Mouse (Mus musculus) limb, embryonic 12.5 days (tissue): ENCODE measurements around the gene Sprn. TPM values are rescaled to one million over a fixed set of nuclear protein-coding genes. Genes with fewer than 3 reads are reported as not detected.

ENCODE experiments used
- ATAC-seq: fragments of 200-750 bp; cut with Nextera tagmentation; 2 replicates; pipeline ENCODE4 v1.8.0; 2017; ENCODE audit warnings: low read depth, moderate TSS enrichment; ENCODE audit not compliant: insufficient number of reproducible peaks, insufficient read depth, low FRiP score, low TSS enrichment
- H3K27ac ChIP-seq: fragments of 300-500 bp; sonication (generic); 2 replicates; pipeline ENCODE4 v1.5.1; 2016; ENCODE audit warnings: mild to moderate bottlenecking, moderate library complexity
- H3K27me3 ChIP-seq: fragments of 300-500 bp; sonication (generic); 2 replicates; pipeline ENCODE4 v1.6.1; 2016; ENCODE audit warnings: mild to moderate bottlenecking, moderate library complexity
- H3K36me3 ChIP-seq: fragments of 300-500 bp; sonication (generic); 2 replicates; pipeline ENCODE4 v1.6.1; 2016; ENCODE audit warnings: mild to moderate bottlenecking, moderate library complexity
- H3K4me1 ChIP-seq: fragments of 300-500 bp; sonication (generic); replicated peaks from 2 replicates; pipeline ENCODE4 v1.6.1; 2016
- H3K4me2 ChIP-seq: fragments of 300-500 bp; sonication (generic); 2 replicates; pipeline ENCODE4 v1.6.1; 2016; ENCODE audit warnings: mild to moderate bottlenecking, moderate library complexity
- H3K4me3 ChIP-seq: fragments of 300-500 bp; sonication (generic); replicated peaks from 2 replicates; pipeline ENCODE4 v1.5.1; 2016; ENCODE audit warnings: mild to moderate bottlenecking
- H3K9ac ChIP-seq: fragments of 300-500 bp; sonication (generic); replicated peaks from 2 replicates; pipeline ENCODE4 v1.6.1; 2016; ENCODE audit warnings: mild to moderate bottlenecking, moderate library complexity
- H3K9me3 ChIP-seq: fragments of 300-500 bp; sonication (generic); 2 replicates; pipeline ENCODE4 v1.6.1; 2016; ENCODE audit warnings: mild to moderate bottlenecking, moderate library complexity
- WGBS: fragments of 180-500 bp; shearing (Covaris S2); methylation state at CpG from one replicate; pipeline ENCODE4 v1.1.7; 2016; 5-methylcytosine and 5-hydroxymethylcytosine counted together
- polyA plus RNA-seq: library from polyadenylated mRNA; unstranded; fragments of >200 nt; fragmentation: Nextera tagmentation; extraction: Ambion mirVana; gene quantifications from 2 replicates; pipeline ENCODE4 v1.2.1, GENCODE M21; 2016

The Sprn gene
- polyA plus RNA-seq, 1 experiment from 2014 or later: 0.14 TPM

GRCm38 (mm10) chr7:140124382-140124781 is 30.3 kb downstream of the Sprn start:
- WGBS: 98% methylated on average over 1 of the region's 1 CpGs
- H3K4me2 ChIP-seq: no peak overlapping the region
- H3K36me3 ChIP-seq: peaks cover 4% of the 10 kb centered on the region; the same call in 1 of the 2 replicates
- no peak overlapping the region for H3K4me3 ChIP-seq
- H3K9me3 ChIP-seq: no peaks in the 10 kb centered on the region
- no peak overlapping the region for H3K27ac ChIP-seq
- no peak overlapping the region for H3K9ac ChIP-seq
- H3K4me1 ChIP-seq: peaks cover 9% of the 10 kb centered on the region; the same call in 1 of the 2 replicates
- ATAC-seq: no peak
- no peaks in the 10 kb centered on the region for H3K27me3 ChIP-seq

- H3K27me3 ChIP-seq: no peaks in the 10 kb centered on the region
- H3K4me2 ChIP-seq: no peak overlapping the region
- peaks cover 9% of the 10 kb centered on the region; the same call in 1 of the 2 replicates for H3K4me1 ChIP-seq
- no peak for ATAC-seq
- no peak overlapping the region for H3K27ac ChIP-seq
- H3K9me3 ChIP-seq: no peaks in the 10 kb centered on the region
- H3K9ac ChIP-seq: no peak overlapping the region
- H3K36me3 ChIP-seq: no peaks in the 10 kb centered on the region
- 39% methylated on average over 4 of the region's 4 CpGs for WGBS
- no peak overlapping the region for H3K4me3 ChIP-seq
These were observed 31.9 kb downstream of the Sprn start for GRCm38 (mm10) chr7:140122765-140123164.

GRCm38 (mm10) chr7:140121338-140121910 is 33.3 kb downstream of the Sprn start:
- ATAC-seq: no peak
- WGBS: 78% methylated on average over 13 of the region's 13 CpGs
- no peak overlapping the region for H3K27ac ChIP-seq

GRCm38 (mm10) chr7:140120484-140120883 is 34.2 kb downstream of the Sprn start:
- 84% methylated on average over 2 of the region's 2 CpGs for WGBS
- ATAC-seq: no peak

More at GRCm38 (mm10) chr7:140121338-140121910, 33.3 kb downstream of the Sprn start:
- Histone ChIP-seq H3K9me3 (no peaks in the 10 kb centered on the region), H3K36me3 (no peaks in the 10 kb centered on the region), H3K4me1 (0 out of 2 replicates have a peak, but pooled peaks cover 3% of the 10 kb centered on the region), H3K4me2 (no peak overlapping the region), H3K4me3 (no peak overlapping the region), H3K9ac (no peak overlapping the region), H3K27me3 (no peaks in the 10 kb centered on the region)

DNA sequence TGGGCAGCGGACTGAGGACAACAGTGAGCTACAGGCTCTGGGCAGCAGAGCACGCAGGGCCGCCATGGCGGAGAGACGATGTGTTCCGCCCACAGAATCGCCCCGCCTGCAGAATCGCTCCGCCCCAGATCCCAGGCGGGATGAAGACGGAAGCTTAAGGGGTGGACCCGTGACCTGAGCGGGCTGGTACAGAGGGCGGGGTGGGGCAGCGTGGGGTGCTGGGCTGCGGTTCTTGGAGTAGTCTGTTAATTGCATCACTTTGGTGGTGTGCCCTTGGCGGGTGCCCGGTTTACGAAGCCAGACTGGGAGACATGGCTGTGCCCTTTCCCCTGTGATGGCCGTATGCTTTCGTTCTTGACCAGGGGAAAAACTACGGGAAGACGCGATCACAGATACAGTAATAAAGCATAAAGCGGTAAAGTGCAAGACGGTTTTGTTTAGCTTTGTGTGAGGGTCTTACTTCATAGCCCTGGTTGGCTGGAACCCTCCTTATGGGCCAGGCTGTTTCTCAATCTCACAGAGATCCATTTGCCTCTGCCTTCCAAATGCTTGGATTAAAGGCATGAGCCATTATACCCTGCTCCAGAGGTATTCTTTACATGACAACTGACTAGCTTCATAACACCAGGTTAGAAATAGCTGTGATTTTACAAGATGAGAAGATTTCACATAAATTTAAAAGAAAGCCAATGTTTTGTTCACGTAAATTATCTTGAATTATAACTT is 38.2 kb downstream of the Sprn start, which contains the start of gene Echs1:
Gene Echs1, minus strand, starts transcription at position 148 of the 726 bp plus-strand sequence.
- Histone ChIP-seq H3K9ac (peak within 1 kb of the TSS; percentile 81), H3K36me3 (peaks cover 15% of the 10 kb centered on the region), H3K4me1 (0 out of 2 replicates have a peak, but pooled peaks cover 8% of the 10 kb centered on the region), H3K27me3 (no peaks in the 10 kb centered on the region), H3K4me2 (peak within 1 kb of the TSS; percentile 89), H3K27ac (peak within 1 kb of the TSS; percentile 92), H3K9me3 (no peaks in the 10 kb centered on the region), H3K4me3 (peak within 1 kb of the TSS; percentile 77)
- ATAC-seq: peak; percentile 93
- WGBS: 4% methylated on average over 28 of the region's 28 CpGs

More at GRCm38 (mm10) chr7:140120484-140120883, 34.2 kb downstream of the Sprn start:
- H3K36me3 ChIP-seq: no peaks in the 10 kb centered on the region
- H3K9me3 ChIP-seq: no peaks in the 10 kb centered on the region
- no peak overlapping the region for H3K4me3 ChIP-seq
- no peak overlapping the region for H3K9ac ChIP-seq
- no peak overlapping the region for H3K4me2 ChIP-seq
- H3K27ac ChIP-seq: no peak overlapping the region
- no peaks in the 10 kb centered on the region for H3K27me3 ChIP-seq
- 0 out of 2 replicates have a peak, but pooled peaks cover under 1% of the 10 kb centered on the region for H3K4me1 ChIP-seq

- peak within 1 kb of the TSS; percentile 81 for H3K9ac ChIP-seq
- H3K36me3 ChIP-seq: peaks cover 23% of the 10 kb centered on the region
- peak within 1 kb of the TSS; percentile 92 for H3K27ac ChIP-seq
- peak within 1 kb of the TSS; percentile 89 for H3K4me2 ChIP-seq
- WGBS: 1% methylated on average over 23 of the region's 23 CpGs
- ATAC-seq: peak; percentile 71
- no peaks in the 10 kb centered on the region for H3K9me3 ChIP-seq
- H3K4me3 ChIP-seq: peak within 1 kb of the TSS; percentile 77
- H3K4me1 ChIP-seq: 0 out of 2 replicates have a peak, but pooled peaks cover 8% of the 10 kb centered on the region
- no peaks in the 10 kb centered on the region for H3K27me3 ChIP-seq
These were observed 38.9 kb downstream of the Sprn start, which contains the start of gene Paox for GRCm38 (mm10) chr7:140115583-140116328. Paox (plus strand) TSS chr7:140115799.

- Histone ChIP-seq H3K4me2 (no peak overlapping the region), H3K9ac (no peak overlapping the region), H3K27ac (no peak overlapping the region), H3K4me1 (0 out of 2 replicates have a peak, but pooled peaks cover 8% of the 10 kb centered on the region), H3K27me3 (no peaks in the 10 kb centered on the region), H3K9me3 (no peaks in the 10 kb centered on the region), H3K4me3 (no peak overlapping the region), H3K36me3 (peaks cover 60% of the 10 kb centered on the region)
- 69% methylated on average over 3 of the region's 3 CpGs for WGBS
- ATAC-seq: no peak
These were observed 42.7 kb downstream of the Sprn start for GRCm38 (mm10) chr7:140111943-140112342.

DNA sequence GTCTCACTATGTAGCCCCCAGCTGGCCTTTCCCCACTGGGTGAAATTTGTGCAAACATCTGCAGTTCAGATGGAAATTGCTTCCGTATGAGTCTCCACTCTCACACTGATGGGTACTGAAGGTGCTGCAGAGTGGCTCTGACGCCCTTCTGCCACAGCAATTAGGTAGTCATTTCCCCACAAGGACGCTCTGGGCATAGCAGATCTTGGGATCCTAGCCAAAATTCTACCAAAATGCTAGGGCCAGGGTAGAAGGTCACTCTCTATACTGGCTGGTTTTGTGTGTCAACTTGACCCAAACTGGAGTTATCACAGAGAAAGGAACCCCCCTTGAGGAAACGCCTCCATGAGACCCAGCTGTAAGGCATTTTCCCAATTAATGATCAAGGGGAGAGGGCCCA is 50.7 kb downstream of the Sprn start:
- ATAC-seq: no peak
- peaks cover 3% of the 10 kb centered on the region; the same call in 1 of the 2 replicates for H3K27me3 ChIP-seq
- H3K27ac ChIP-seq: no peak overlapping the region
- H3K4me2 ChIP-seq: no peak overlapping the region
- H3K4me3 ChIP-seq: no peak overlapping the region
- H3K9ac ChIP-seq: no peak overlapping the region
- H3K4me1 ChIP-seq: peaks cover 12% of the 10 kb centered on the region
- H3K36me3 ChIP-seq: peaks cover 39% of the 10 kb centered on the region
- WGBS: 71% methylated on average over 4 of the region's 4 CpGs
- no peaks in the 10 kb centered on the region for H3K9me3 ChIP-seq

DNA sequence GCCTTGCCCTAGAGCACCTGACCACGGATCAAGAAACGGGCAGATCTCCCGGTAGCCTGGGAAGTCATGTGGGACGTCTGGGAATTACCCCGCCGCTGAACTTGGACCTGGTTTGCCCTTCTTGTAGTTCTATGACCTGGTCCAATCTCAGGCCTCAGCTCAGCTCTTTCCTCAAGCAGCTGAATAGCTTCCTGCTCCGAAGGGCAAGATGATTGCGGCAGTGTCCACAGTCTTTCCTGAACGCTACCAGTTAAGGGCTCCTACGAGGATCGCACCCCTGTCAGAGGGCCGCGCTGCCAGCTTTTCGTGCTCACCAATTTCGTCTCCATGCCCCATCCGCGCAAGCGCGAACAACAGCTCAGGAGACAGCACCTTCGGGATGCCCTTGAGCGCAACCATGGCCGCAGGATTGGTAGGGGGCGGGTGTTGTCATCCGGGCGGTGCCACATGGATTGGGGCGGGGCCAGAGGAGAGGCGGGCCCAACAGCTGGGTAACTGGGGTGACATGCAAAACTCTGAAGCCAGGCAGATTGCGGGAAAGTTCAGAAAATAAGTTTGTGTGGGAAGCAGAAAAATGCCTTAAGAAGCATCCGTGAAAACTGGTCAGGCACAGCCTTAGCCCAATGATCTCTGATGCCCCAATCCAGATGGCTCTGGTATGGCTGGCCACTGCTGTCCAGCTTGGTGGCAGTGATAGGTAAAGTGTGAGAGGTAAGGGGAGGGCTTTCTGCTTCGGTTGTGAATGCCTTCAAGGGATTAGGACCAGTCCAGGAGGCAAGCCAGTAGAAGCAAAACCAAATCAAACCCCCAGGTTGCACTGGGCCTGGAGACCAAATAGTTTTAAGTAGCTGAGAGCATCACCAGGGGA is 52.5 kb downstream of the Sprn start, which contains the start of gene Fuom:
Gene Fuom, minus strand, starts transcription at position 449 of the 868 bp plus-strand sequence.
- peak; percentile 66; the same call in 1 of the 2 replicates for ATAC-seq
- Histone ChIP-seq H3K27ac (no peak within 1 kb of the TSS), H3K27me3 (peaks cover 3% of the 10 kb centered on the region; the same call in 1 of the 2 replicates), H3K4me3 (peak within 1 kb of the TSS; percentile 48), H3K36me3 (peaks cover 22% of the 10 kb centered on the region), H3K4me2 (peak within 1 kb of the TSS; percentile 76), H3K9ac (peak within 1 kb of the TSS; percentile 65), H3K4me1 (peaks cover 12% of the 10 kb centered on the region), H3K9me3 (no peaks in the 10 kb centered on the region)
- 2% methylated on average over 30 of the region's 30 CpGs for WGBS

DNA sequence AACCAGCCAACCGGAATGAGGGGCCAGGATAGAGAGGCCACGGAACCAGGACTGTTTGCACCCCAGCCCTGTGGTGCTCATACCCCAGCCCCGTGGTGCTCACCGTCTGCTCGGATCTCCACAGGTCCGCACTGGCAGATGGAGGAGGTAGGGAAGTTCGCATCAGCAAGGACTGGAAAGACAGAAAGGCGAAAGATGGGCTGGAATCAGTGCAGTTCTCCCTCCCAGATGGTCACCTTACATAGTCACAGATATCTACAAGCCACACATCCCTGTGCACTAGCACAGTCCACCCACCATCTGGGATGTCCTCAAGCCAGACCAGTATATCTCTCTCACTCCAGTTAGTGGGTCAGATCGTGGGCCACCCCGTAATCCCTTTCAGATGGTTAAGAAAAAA is 53.2 kb downstream of the Sprn start:
- Histone ChIP-seq H3K9ac (peak overlapping the region; percentile 65), H3K36me3 (peaks cover 16% of the 10 kb centered on the region), H3K4me3 (peak overlapping the region; percentile 48), H3K4me1 (peaks cover 12% of the 10 kb centered on the region), H3K27ac (no peak overlapping the region), H3K27me3 (peaks cover 3% of the 10 kb centered on the region; the same call in 1 of the 2 replicates), H3K9me3 (no peaks in the 10 kb centered on the region), H3K4me2 (peak overlapping the region; percentile 76)
- no peak for ATAC-seq
- WGBS: 71% methylated on average over 10 of the region's 10 CpGs
